Mouse (Mus musculus): ENCODE measurements at regions not wholly inside any gene's neighbourhood (a gene's known extent, or its start where the extent isn't known, plus 50 kb on each side); places are given as distances from the start of the nearest gene placed in this dataset.

- 78% methylated on average over 6 of the region's 6 CpGs for WGBS
- H3K9me3 ChIP-seq (replicated peaks; ENCODE audit: low read length): no peaks in the 10 kb centered on the region
- H3K4me2 ChIP-seq (ENCODE audit: low read length): no peak overlapping the region
- H3K4me3 ChIP-seq (replicated peaks; ENCODE audit: low read depth, low read length): no peak overlapping the region
- no peaks in the 10 kb centered on the region for H3K27me3 ChIP-seq (ENCODE audit: insufficient read depth, low read length)
- no peak for TF ChIP-seq CTCF (IDR thresholded peaks at IDR 0.05; ENCODE audit: low read depth)
- DNase-seq (ENCODE audit: low spot score) (no peak), ATAC-seq (replicated peaks; ENCODE audit: low FRiP score, low read depth) (no peak)
- H3K9ac ChIP-seq (ENCODE audit: low read depth, low read length): no peak overlapping the region
- H3K4me1 ChIP-seq (replicated peaks; ENCODE audit: insufficient read depth, low read length): no peaks in the 10 kb centered on the region
- H3K27ac ChIP-seq: no peak overlapping the region
- H3K36me3 ChIP-seq (ENCODE audit: insufficient read depth, low read length): no peaks in the 10 kb centered on the region
Measured at GRCm38 (mm10) chr12:12147088-12147687, 114.8 kb upstream of the Fam49a start.

GRCm38 (mm10) chr12:12147847-12148246 is 114.1 kb upstream of the Fam49a start:
- no peaks in the 10 kb centered on the region for H3K27me3 ChIP-seq (ENCODE audit: insufficient read depth, low read length)
- ATAC-seq (replicated peaks; ENCODE audit: low FRiP score, low read depth): no peak
- H3K4me3 ChIP-seq (replicated peaks; ENCODE audit: low read depth, low read length): no peak overlapping the region
- H3K36me3 ChIP-seq (ENCODE audit: insufficient read depth, low read length): no peaks in the 10 kb centered on the region
- no peak for DNase-seq (ENCODE audit: low spot score)
- no peaks in the 10 kb centered on the region for H3K4me1 ChIP-seq (replicated peaks; ENCODE audit: insufficient read depth, low read length)
- H3K9me3 ChIP-seq (replicated peaks; ENCODE audit: low read length): no peaks in the 10 kb centered on the region
- no peak overlapping the region for H3K4me2 ChIP-seq (ENCODE audit: low read length)
- H3K27ac ChIP-seq: no peak overlapping the region
- WGBS: 62% methylated on average over 3 of the region's 3 CpGs
- TF ChIP-seq CTCF (IDR thresholded peaks at IDR 0.05; ENCODE audit: low read depth): no peak
- no peak overlapping the region for H3K9ac ChIP-seq (ENCODE audit: low read depth, low read length)

- peak; percentile 78 for DNase-seq (ENCODE audit: low spot score)
- 66% methylated on average over 3 of the region's 3 CpGs for WGBS
Measured at GRCm38 (mm10) chr12:12148659-12149399, 113.1 kb upstream of the Fam49a start.

GRCm38 (mm10) chr12:12164411-12164810 is 97.5 kb upstream of the Fam49a start:
- H3K4me2 ChIP-seq (ENCODE audit: low read length): no peak overlapping the region
- DNase-seq (ENCODE audit: low spot score) (no peak), ATAC-seq (replicated peaks; ENCODE audit: low FRiP score, low read depth) (no peak)
- no peak for TF ChIP-seq CTCF (IDR thresholded peaks at IDR 0.05; ENCODE audit: low read depth)
- no peak overlapping the region for H3K9ac ChIP-seq (ENCODE audit: low read depth, low read length)
- H3K27ac ChIP-seq: no peak overlapping the region
- 77% methylated on average over 1 of the region's 1 CpGs for WGBS
- no peaks in the 10 kb centered on the region for H3K4me1 ChIP-seq (replicated peaks; ENCODE audit: insufficient read depth, low read length)
- no peaks in the 10 kb centered on the region for H3K9me3 ChIP-seq (replicated peaks; ENCODE audit: low read length)
- no peaks in the 10 kb centered on the region for H3K36me3 ChIP-seq (ENCODE audit: insufficient read depth, low read length)
- H3K4me3 ChIP-seq (replicated peaks; ENCODE audit: low read depth, low read length): no peak overlapping the region
- H3K27me3 ChIP-seq (ENCODE audit: insufficient read depth, low read length): no peaks in the 10 kb centered on the region

More at GRCm38 (mm10) chr12:12148659-12149399, 113.1 kb upstream of the Fam49a start:
- no peak overlapping the region for H3K4me3 ChIP-seq (replicated peaks; ENCODE audit: low read depth, low read length)
- no peak overlapping the region for H3K9ac ChIP-seq (ENCODE audit: low read depth, low read length)
- no peak for ATAC-seq (replicated peaks; ENCODE audit: low FRiP score, low read depth)
- H3K4me2 ChIP-seq (ENCODE audit: low read length): no peak overlapping the region
- no peaks in the 10 kb centered on the region for H3K36me3 ChIP-seq (ENCODE audit: insufficient read depth, low read length)
- TF ChIP-seq CTCF (IDR thresholded peaks at IDR 0.05; ENCODE audit: low read depth): peak; percentile 76
- H3K27ac ChIP-seq: no peak overlapping the region
- no peaks in the 10 kb centered on the region for H3K27me3 ChIP-seq (ENCODE audit: insufficient read depth, low read length)
- H3K4me1 ChIP-seq (replicated peaks; ENCODE audit: insufficient read depth, low read length): no peaks in the 10 kb centered on the region
- no peaks in the 10 kb centered on the region for H3K9me3 ChIP-seq (replicated peaks; ENCODE audit: low read length)

GRCm38 (mm10) chr12:12170581-12170980 is 91.4 kb upstream of the Fam49a start:
- ATAC-seq (replicated peaks; ENCODE audit: low FRiP score, low read depth): no peak
- WGBS: 46% methylated on average over 2 of the region's 2 CpGs
- H3K4me2 ChIP-seq (ENCODE audit: low read length): no peak overlapping the region
- no peak overlapping the region for H3K4me3 ChIP-seq (replicated peaks; ENCODE audit: low read depth, low read length)
- H3K9me3 ChIP-seq (replicated peaks; ENCODE audit: low read length): no peaks in the 10 kb centered on the region
- TF ChIP-seq CTCF (IDR thresholded peaks at IDR 0.05; ENCODE audit: low read depth): no peak
- H3K4me1 ChIP-seq (replicated peaks; ENCODE audit: insufficient read depth, low read length): no peaks in the 10 kb centered on the region
- H3K27ac ChIP-seq: no peak overlapping the region
- no peaks in the 10 kb centered on the region for H3K36me3 ChIP-seq (ENCODE audit: insufficient read depth, low read length)
- H3K27me3 ChIP-seq (ENCODE audit: insufficient read depth, low read length): no peaks in the 10 kb centered on the region
- DNase-seq (ENCODE audit: low spot score): peak; percentile 54
- H3K9ac ChIP-seq (ENCODE audit: low read depth, low read length): no peak overlapping the region

- Histone ChIP-seq H3K27me3 (ENCODE audit: insufficient read depth, low read length) (no peaks in the 10 kb centered on the region), H3K9me3 (replicated peaks; ENCODE audit: low read length) (no peaks in the 10 kb centered on the region), H3K4me1 (replicated peaks; ENCODE audit: insufficient read depth, low read length) (no peaks in the 10 kb centered on the region), H3K27ac (no peak overlapping the region), H3K4me2 (ENCODE audit: low read length) (no peak overlapping the region), H3K36me3 (ENCODE audit: insufficient read depth, low read length) (no peaks in the 10 kb centered on the region), H3K4me3 (replicated peaks; ENCODE audit: low read depth, low read length) (no peak overlapping the region), H3K9ac (ENCODE audit: low read depth, low read length) (no peak overlapping the region)
- WGBS: 68% methylated on average over 6 of the region's 6 CpGs
- ATAC-seq (replicated peaks; ENCODE audit: low FRiP score, low read depth): no peak
- DNase-seq (ENCODE audit: low spot score): no peak
- TF ChIP-seq CTCF (IDR thresholded peaks at IDR 0.05; ENCODE audit: low read depth): no peak
Measured at GRCm38 (mm10) chr12:12172087-12172823, 89.7 kb upstream of the Fam49a start.

Measured in kidney, postnatal 0 days (tissue).